Mouse (Mus musculus) liver, postnatal 0 days (tissue): ENCODE data around the gene Arhgap15.

Experiments used
- CTCF ChIP-seq: sonication (generic); IDR thresholded peaks from 2 replicates; pipeline ENCODE4 v1.5.1; 2016; ENCODE audit warnings: antibody characterized with exemption, low read depth
- EP300 ChIP-seq: IDR thresholded peaks from 2 replicates; pipeline ENCODE4 v1.6.1; 2016; ENCODE audit warnings: antibody characterized with exemption, low read depth, mild to moderate bottlenecking

DNA sequence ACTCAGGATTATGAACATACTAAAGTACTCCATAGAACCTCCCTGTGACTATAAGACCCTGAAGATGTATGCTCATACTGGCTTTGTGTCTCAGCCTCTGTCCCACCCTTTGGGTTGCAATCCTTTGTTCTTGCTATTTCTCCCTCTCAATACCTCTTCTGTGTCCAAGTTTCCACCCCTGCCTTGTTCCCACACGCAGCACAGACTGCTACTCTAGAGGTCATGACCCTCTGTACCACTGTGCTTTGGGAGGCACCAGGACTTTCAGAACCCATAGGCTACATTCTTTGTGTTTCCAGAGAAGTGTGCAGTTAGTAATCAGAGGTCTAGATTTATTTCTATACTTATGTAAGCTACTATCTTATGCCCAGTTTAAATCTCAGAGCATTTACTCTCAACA lies 648.6 kb downstream of the Arhgap15 start:
- TF ChIP-seq EP300: no peak
- TF ChIP-seq CTCF: no peak
